Mouse (Mus musculus): ENCODE measurements around the gene Spryd7. TPM values are rescaled to one million over a fixed set of nuclear protein-coding genes. Genes with fewer than 3 reads are reported as not detected.
A peak's percentile ranks its signal among the peaks of the same experiment; 100 is the strongest.

The Spryd7 gene
- total RNA-seq (2012; rRNA removed) (10.6 and 11.1 TPM in 2 replicates), total RNA-seq (2014; rRNA removed) (23.1 and 24.2 TPM in 2 replicates), polyA plus RNA-seq (2012; ENCODE audit: insufficient read length, low read depth) (14.0 and 15.3 TPM in 2 replicates)

DNA sequence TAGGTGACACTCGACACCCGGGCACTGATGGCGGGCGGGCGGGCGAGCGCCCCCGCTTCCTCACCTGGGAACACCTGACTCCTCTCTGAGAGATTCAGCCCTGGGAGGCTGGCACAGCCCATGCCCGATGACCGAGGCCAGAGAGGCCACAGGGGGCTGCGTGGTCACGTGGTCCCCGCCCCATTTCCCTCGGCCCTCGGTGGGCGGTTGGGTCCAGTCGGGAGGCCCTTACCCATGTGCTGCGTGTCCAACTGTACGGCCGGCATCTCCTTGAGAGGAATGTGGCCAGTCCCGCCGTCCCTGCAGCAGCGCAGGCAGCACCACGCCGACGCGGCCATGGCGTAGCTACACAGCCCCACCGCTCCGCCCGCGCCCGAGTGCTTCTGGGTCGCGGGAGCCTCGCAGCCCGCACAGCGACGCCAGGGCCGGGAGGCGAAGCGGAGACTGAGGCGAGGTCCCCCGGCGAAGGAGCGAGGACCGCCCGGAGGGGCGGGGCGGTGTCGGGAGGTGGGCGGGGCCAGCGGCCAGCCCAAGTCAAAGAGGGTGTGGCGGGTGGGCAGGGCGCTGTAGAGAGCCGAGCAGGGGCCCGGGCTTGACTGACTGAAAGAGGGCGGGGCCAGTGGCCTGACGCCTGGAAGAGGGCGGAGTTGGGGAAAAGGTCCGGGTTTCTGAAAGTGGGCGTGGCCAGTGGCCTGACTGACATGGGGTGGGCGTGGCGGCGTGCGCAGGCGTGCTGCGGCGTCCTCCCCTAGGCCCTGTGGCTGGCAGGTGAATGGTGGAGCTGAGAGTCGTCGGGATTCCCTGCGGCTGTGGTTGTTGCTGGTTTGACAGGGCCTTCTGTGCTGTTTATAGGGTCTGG lies at the start of gene Spryd7:
TSS of gene Spryd7 (minus strand) at position 598 of the 859 bp plus-strand sequence.
- H3K36me3 ChIP-seq (replicated peaks in 1 of 2; ENCODE audit: control insufficient read depth in 1 of 2, insufficient read depth in 1 of 2, low read length in 1 of 2) = peaks cover 0 to 6% of the 10 kb centered on the region in 2 experiments
- DNase-seq (ENCODE audit: extremely low read depth) = peak; percentile 99
- H3K9me3 ChIP-seq (replicated peaks; ENCODE audit: low read length) = peaks cover 2% of the 10 kb centered on the region
- H3K79me2 ChIP-seq (replicated peaks; ENCODE audit: control insufficient read depth, extremely low read depth, insufficient read depth, poor library complexity, severe bottlenecking) = no peaks in the 10 kb centered on the region
- peak within 1 kb of the TSS; percentile 61 to 83 (median 73) for H3K4me3 ChIP-seq (replicated peaks in 1 of 3; ENCODE audit: low read depth in 2 of 3, low read length in 2 of 3, poor library complexity in 1 of 3)
- H3K9ac ChIP-seq (ENCODE audit: insufficient read depth, low read depth) = peak within 1 kb of the TSS; percentile 35
- in situ Hi-C loops (cut with MboI; ENCODE audit: low pct_ligation_motif_present, low pct_unique_long_range_greater_than_20kb, low sequenced_read_pairs) (loop anchor here (25.0 kb wide), 3 partner anchors 481 to 906 kb away; partner anchors contain the start of gene Gucy1b2), dilution Hi-C loops (cut with MboI; ENCODE audit: extremely low pct_ligation_motif_present, extremely low pct_unique_long_range_greater_than_20kb, low sequenced_read_pairs) (no loop called here)
- peak within 1 kb of the TSS; percentile 18; the same call in 1 of the 2 replicates for H3K27ac ChIP-seq (ENCODE audit: insufficient read depth, low read depth)
- peaks cover 0 to 23% of the 10 kb centered on the region in 2 experiments; a peak in 2 of 4 replicates for H3K4me1 ChIP-seq (ENCODE audit: control insufficient read depth in 1 of 2, insufficient read depth in 2 of 2)
- H3K4me2 ChIP-seq (ENCODE audit: insufficient read depth, low read depth, poor library complexity, severe bottlenecking) = peak within 1 kb of the TSS; percentile 76
- H3K27me3 ChIP-seq (replicated peaks) = peaks cover 3% of the 10 kb centered on the region
- TF ChIP-seq NRF1 (IDR thresholded peaks at IDR 0.05; ENCODE audit: low read depth, low read length) (peak; percentile 96), ZC3H11A (IDR thresholded peaks at IDR 0.05; ENCODE audit: low read depth, low read length) (no peak), E2F4 (IDR thresholded peaks at IDR 0.05; ENCODE audit: insufficient replicate concordance, low read depth, low read length) (no peak), CHD2 (IDR thresholded peaks at IDR 0.05; ENCODE audit: low read length) (no peak), MAX (IDR thresholded peaks at IDR 0.05; ENCODE audit: low read length) (peak; percentile 53; the same call in 1 of the 2 replicates), SMC3 (IDR thresholded peaks at IDR 0.05; ENCODE audit: low read depth, low read length) (no peak), EP300 (IDR thresholded peaks at IDR 0.05; ENCODE audit: low read length) (no peak), SIN3A (IDR thresholded peaks at IDR 0.05; ENCODE audit: low read length) (peak; percentile 14; the same call in 1 of the 2 replicates), MAZ (IDR thresholded peaks at IDR 0.05; ENCODE audit: low read depth, low read length) (peak; percentile 46; the same call in 1 of the 2 replicates), USF1 (IDR thresholded peaks at IDR 0.05; ENCODE audit: low read depth, low read length) (peak; percentile 78), MAFK (IDR thresholded peaks at IDR 0.05; ENCODE audit: insufficient replicate concordance, low read length) (no peak), UBTF (IDR thresholded peaks at IDR 0.05; ENCODE audit: low read depth, low read length) (no peak), PAX5 (IDR thresholded peaks at IDR 0.05; ENCODE audit: low read length) (no peak), MEF2A (IDR thresholded peaks at IDR 0.05; ENCODE audit: borderline replicate concordance, low read depth, low read length) (no peak), IRF4 (IDR thresholded peaks at IDR 0.05; ENCODE audit: low read depth, low read length) (no peak), CTCF (conservative IDR thresholded peaks at IDR 0.05 in 1 of 2, IDR thresholded peaks at IDR 0.05 in 1 of 2; ENCODE audit: low read depth in 2 of 2, low read length in 2 of 2) (peak in 1 of 2 experiments; percentile 52; a peak in 2 of 4 replicates), MYC (IDR thresholded peaks at IDR 0.05; ENCODE audit: low read depth, low read length) (no peak), ETS1 (conservative IDR thresholded peaks at IDR 0.05; ENCODE audit: low read depth, low read length) (no peak), JUN (IDR thresholded peaks at IDR 0.05; ENCODE audit: insufficient read depth, low read depth, low read length) (no peak), USF2 (conservative IDR thresholded peaks at IDR 0.05; ENCODE audit: low read depth, low read length) (peak; percentile 48; the same call in 1 of the 2 replicates), BHLHE40 (IDR thresholded peaks at IDR 0.05; ENCODE audit: low read depth, low read length) (0 out of 2 replicates have a peak, but pooled peaks have one; percentile 16), ZKSCAN1 (IDR thresholded peaks at IDR 0.05; ENCODE audit: borderline replicate concordance, low read depth, low read length) (no peak), ELF1 (IDR thresholded peaks at IDR 0.05; ENCODE audit: low read depth, low read length) (peak; percentile 23; the same call in 1 of the 2 replicates), POLR2AphosphoS2 (IDR thresholded peaks at IDR 0.05; ENCODE audit: low read depth, low read length) (no peak), ZNF384 (IDR thresholded peaks at IDR 0.05; ENCODE audit: low read depth, low read length) (no peak), POLR2A (IDR thresholded peaks at IDR 0.05; ENCODE audit: low read depth, low read length) (peak; percentile 84), MXI1 (IDR thresholded peaks at IDR 0.05; ENCODE audit: low read depth, low read length) (peak; percentile 69), TCF12 (IDR thresholded peaks at IDR 0.05; ENCODE audit: low read depth, low read length) (peak; percentile 35; the same call in 1 of the 2 replicates), NELFE (IDR thresholded peaks at IDR 0.05; ENCODE audit: low read depth, low read length) (peak; percentile 82; the same call in 1 of the 2 replicates), RCOR1 (conservative IDR thresholded peaks at IDR 0.05; ENCODE audit: low read depth, low read length) (no peak), ZMIZ1 (IDR thresholded peaks at IDR 0.05; ENCODE audit: low read depth, low read length) (no peak), GABPA (IDR thresholded peaks at IDR 0.05; ENCODE audit: insufficient replicate concordance, low read depth, low read length) (no peak), HCFC1 (IDR thresholded peaks at IDR 0.05; ENCODE audit: low read depth, low read length) (no peak), KAT2A (IDR thresholded peaks at IDR 0.05; ENCODE audit: insufficient replicate concordance, low read length) (no peak), RAD21 (IDR thresholded peaks at IDR 0.05; ENCODE audit: low read depth, low read length) (peak; percentile 35), JUND (conservative IDR thresholded peaks at IDR 0.05; ENCODE audit: low read depth, low read length) (no peak), TBP (conservative IDR thresholded peaks at IDR 0.05; ENCODE audit: low read depth, low read length) (no peak)
